Mouse (Mus musculus) cerebellum, postnatal 10 days (tissue): ENCODE results near the gene Nmnat2.

Experiments used
- DNase-seq, 2 experiments: peaks; one replicate each; pipeline ENCODE4 v3.0.0; 2021; ENCODE audit warnings: mixed read lengths in 2 of 2

Nmnat2 gene

DNA sequence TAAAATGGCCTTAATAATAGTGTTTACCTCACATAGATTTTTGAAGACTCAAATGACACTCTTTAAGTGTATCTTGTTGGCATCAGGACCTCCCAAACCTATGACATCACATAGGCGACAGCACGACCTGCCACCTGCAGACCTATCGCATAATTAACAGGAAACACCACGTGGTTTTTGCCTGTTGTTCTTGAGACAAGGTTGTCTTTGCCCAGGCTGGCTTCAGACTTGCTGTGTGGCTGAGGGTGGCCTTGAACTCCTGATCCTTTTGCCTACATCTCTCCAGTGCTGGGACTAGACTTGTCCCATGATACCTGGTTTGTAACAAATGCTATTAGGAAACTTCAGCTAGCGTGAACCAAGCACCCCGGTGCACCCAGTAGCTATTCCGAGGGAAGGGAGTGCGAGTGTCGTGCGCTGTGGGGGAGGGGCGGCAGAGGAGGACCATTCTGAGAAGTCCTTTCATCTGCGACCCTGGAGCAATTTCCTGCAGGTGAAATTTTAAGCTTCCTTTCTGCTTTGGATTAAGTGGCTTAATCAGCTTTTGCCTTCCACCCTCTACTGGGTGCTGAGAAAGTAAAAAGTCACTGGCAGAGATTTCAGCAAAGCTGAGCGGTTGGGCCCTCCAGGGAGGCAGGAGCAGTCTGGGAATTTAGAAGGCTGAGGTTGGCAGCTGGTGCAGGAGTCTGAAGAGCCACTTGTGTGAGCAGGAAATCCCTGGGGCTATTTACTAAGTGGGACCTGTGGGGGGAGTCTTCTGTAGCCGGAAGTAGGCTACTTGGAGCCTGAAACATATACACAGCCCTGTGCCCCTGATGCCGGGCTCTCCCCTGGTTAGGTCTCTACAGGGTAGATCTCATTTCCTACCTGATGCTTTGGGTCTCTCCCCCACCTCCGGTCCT, 141.3 kb downstream of the Nmnat2 start:
- no peak for DNase-seq

- no peak for DNase-seq
Observed at GRCm38 (mm10) chr1:153097017-153097675, 142.4 kb downstream of the Nmnat2 start.

DNA sequence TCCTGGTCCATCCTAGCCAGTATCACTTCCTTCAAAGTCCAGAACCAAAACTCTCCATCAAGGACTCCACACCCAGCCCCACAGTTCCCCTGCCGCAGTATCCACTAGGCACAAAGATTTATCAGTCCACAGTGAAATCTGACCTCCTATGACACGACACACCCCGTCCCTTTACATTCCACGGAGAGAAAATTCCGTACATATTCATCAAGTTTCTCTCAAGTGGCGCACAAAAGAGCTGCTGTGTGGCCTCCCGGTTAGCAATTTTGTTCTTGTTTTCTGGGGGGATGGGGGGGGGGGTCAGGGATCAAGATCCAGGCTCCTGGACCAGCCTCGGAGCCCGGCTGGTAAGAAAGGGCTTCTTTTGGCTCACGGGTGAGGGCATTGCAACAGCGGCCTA, 143.8 kb downstream of the Nmnat2 start:
- no peak for DNase-seq

DNA sequence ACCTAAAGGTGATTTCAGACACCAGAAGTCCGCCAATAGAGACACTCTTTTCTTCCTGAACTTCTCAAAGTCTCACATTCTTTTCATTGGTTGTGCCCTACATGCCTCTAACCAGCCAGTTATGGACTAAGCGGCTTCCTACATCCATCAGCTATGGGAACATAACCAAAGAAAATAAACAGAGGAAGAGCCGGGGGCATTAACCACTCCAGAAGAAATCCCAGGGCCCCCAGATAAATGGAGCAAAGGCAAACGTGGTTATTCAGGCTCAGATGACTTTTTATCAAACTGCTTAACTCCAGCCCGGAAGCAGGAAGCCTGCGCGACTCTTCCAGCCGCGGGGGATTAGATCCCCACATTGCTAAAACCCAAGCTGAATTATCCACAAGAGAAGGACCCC, 146.1 kb downstream of the Nmnat2 start:
- DNase-seq = no peak

DNA sequence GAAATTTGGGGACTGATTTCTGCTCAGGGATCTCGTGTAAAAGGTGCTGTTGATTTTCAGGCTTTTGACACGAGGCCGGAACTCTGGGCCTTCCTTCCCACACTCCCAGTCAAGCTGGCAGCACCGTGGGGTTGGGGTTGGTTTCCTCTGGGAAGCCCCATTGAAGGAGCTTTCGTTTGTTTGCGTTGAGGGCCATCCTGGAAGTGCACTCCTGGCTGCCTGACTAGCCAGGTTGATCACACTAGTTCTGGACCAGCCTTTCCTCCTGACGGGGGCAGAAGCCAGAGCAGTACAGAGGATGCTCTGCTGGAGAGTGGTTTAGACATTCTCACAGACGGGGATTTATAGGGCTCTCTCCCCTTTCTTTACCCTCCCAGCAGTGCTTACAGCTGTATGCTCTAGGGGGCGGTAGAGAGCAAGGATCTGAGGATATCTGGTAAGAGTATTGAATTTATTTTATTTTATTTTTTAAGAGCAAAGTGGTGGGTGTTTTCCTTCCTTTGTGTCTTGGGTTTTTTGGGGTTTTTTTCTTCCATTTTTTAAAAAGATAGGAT, 146.6 kb downstream of the Nmnat2 start:
- DNase-seq = peak; percentile 71 to 76

GRCm38 (mm10) chr1:153102296-153103185, 147.7 kb downstream of the Nmnat2 start:
- DNase-seq = no peak

GRCm38 (mm10) chr1:153103186-153103554, 148.4 kb downstream of the Nmnat2 start:
- no peak for DNase-seq

- DNase-seq = no peak
Observed at GRCm38 (mm10) chr1:153104804-153105203, 150.0 kb downstream of the Nmnat2 start.

DNA sequence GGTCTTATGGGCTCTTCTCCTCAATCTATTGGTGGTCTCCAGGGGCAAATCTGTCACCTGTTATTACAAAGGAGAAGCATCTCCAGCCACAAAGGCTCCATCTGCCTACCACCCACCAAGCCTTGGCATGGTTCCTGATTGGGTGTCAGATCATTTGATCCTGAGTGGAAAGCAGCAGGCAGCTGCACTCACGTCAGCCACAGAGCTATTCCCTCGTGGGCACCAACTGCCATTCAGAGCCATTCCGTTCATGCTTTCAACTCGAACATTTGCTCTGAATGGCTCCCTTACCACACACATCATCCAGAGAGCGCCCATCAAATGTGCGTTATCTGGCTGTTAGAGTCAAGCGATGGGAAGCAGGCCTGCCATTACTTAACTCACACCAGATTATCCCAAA, 153.1 kb downstream of the Nmnat2 start:
- peak; percentile 81 to 85 for DNase-seq

GRCm38 (mm10) chr1:153109346-153109745, 154.6 kb downstream of the Nmnat2 start:
- no peak for DNase-seq

DNA sequence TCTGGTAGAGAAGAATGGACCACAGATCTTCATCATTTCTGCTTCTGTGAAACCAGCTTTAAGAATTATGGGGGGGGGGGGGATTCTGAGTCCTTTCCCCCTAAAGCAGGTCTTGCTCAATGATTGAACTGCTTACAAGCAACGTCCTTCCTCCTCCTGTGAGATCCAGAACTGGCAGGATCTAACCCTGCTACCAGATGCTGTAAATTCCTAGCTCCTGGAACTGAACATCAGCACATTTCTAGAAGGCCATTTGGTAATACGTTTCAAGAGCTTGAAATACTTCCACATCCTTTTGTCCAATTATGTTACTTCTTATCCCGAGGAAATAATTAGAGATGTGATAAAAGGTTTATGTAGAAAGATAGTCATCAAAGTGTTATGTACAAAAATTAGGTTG, 155.0 kb downstream of the Nmnat2 start:
- no peak for DNase-seq

DNA sequence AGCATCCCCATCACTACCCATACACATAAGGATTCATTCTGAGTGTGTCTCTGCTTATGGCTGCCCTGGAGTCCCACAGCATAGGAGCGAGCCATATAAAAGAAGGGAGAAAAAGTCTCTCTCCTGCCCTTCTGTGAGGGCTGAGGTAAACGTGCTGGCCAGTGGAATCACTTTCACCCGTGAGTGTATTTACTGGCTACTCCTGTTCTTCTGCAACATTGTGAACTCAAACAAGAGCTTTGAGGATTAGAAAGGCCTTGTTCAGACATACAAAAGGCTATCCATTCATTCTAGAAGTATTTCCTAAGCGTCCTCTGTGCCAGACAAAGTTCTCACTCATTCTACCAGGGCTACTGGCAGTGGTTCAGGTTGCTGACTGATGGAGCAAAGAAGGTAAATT, 156.8 kb downstream of the Nmnat2 start:
- DNase-seq = no peak

DNA sequence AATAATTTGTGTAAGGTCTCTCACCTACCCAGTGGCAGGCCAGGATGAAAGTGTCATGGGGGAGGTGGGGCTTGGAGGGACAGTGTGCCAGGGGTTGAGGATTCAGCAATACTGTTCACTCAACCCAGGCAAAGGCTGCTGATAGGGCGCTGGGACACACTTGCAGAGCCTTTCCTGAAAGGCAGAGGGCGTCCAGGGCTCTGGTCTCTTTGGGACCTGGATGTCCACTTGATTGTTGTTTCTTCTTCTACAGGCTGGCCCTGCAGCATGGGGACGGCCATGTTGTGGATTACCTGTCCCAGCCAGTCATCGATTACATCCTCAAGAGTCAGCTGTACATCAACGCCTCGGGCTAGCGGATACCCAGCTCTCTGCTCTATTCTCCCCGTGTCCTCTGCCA, 160.5 kb downstream of the Nmnat2 start:
- no peak for DNase-seq

DNA sequence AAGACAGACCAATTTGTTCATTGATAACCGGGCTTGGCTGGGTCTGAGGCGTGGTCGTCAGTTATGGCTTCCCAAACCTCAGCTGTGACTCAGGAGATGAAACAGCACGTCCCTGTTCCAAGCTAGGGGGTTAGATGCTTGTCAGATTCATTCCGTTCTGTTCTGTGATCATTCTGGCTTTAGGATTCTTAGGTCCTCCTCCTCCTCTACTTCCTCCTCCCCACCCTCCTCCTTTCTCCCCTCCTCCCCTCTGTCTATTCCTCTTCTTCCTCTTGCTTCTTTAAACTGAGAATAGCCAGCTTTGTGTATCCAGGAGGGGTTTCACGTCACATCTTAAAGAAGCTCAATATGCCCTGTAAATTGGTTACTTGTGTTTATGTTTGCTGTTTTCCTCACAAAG, 165.8 kb downstream of the Nmnat2 start:
- no peak for DNase-seq

DNA sequence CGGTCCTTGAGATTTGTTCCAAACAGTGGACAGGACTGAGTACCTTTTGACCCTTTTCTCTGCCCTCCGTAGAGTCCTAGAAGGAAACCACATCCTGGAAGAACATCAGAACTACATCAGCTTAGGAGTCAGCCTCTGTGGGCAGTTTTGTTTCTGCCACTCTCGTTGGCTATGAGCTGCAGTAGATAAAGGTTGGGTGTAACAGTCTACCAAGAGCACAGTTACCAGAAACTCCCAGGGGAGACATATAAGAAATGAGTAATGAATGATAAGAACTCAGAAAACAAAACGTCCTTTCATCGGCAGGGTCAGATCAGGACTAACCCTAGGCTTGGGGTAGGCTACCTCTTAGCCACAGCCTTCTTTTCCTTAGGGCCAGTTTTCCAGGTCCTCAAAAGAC, 166.5 kb downstream of the Nmnat2 start:
- DNase-seq = no peak

DNA sequence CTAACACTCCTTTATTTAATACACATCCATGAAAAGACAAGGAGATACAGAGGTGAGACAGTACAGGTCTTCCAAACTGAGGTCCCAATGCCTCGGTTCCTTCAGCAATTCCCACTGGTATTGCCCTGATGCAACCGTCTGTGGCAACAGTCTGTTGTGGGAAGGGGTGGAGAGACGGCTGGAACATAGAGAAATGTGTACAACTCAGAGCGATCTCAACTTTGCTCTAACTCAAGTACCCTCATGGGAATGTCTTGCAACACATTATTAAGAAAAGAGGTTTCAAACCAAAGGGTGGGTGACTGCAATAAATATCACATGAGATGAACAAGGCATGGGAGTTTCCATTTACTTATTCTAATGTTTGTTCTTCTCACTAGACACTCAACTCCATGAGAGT, 168.0 kb downstream of the Nmnat2 start:
- DNase-seq = no peak

- no peak for DNase-seq
Observed at GRCm38 (mm10) chr1:153124502-153124901, 169.7 kb downstream of the Nmnat2 start.

GRCm38 (mm10) chr1:153125287-153126275, 170.8 kb downstream of the Nmnat2 start:
- no peak for DNase-seq

- peak; percentile 77 to 82 for DNase-seq
Observed at GRCm38 (mm10) chr1:153126491-153127381, 171.9 kb downstream of the Nmnat2 start.

GRCm38 (mm10) chr1:153127622-153128021, 172.8 kb downstream of the Nmnat2 start:
- DNase-seq = no peak

DNA sequence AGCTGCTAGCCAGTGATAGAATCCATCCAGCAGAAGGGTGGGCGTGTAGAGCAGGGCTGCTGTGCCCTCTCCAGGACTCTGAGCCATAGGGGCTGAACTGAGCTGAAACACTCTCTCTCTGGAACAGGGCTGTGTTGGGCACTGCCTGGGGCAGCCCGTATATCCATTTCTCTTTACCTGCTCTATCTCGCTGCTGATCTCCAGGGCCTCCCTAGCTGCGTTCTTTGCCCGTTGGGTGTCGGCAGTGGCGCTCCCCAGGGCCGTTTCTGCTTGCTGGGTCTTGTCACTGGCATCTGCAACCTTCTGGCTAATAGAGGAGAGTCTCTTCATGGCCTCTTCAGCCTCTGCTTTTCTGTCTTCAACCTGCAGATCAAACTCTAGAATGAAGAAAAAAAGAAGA, 174.0 kb downstream of the Nmnat2 start:
- DNase-seq = no peak
